Mouse (Mus musculus): Measurements from ENCODE around the gene Fhl3. TPM values are rescaled to one million over a fixed set of nuclear protein-coding genes. Genes with fewer than 3 reads are reported as not detected.

Fhl3 gene
- polyA plus RNA-seq, 1 experiment from 2014 or later: 2.2 TPM

DNA sequence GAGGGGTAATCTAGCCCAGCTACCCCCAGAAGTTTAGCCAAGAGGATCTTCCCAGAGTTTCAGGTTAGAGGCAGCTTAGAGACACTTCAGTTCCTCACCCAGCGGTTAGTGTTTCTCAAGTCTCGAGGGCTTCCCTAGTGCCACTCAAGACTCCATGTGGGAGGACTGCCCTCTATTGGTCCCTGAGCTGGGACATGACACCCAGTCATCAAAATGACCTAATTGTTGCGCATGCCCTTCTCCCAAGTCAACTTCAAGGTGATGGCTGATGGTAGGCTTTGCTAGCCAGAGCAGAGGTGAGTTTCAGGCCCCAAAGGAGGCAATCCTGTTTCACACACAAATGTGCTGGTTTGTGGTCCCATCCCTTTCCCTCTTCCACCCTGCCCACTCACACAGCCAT is 37.5 kb upstream of the Fhl3 start:
- ATAC-seq (ENCODE audit: low FRiP score): no peak
- no peak overlapping the region for H3K4me2 ChIP-seq (replicated peaks)
- no peak overlapping the region for H3K9ac ChIP-seq
- no peak overlapping the region for H3K27ac ChIP-seq
- H3K36me3 ChIP-seq (replicated peaks; ENCODE audit: control insufficient read depth, insufficient read depth): no peaks in the 10 kb centered on the region
- peaks cover 23% of the 10 kb centered on the region for H3K4me1 ChIP-seq (replicated peaks; ENCODE audit: control insufficient read depth, insufficient read depth, low read length)
- peaks cover 76% of the 10 kb centered on the region for H3K27me3 ChIP-seq (ENCODE audit: control insufficient read depth, insufficient read depth, low read length)
- no peaks in the 10 kb centered on the region for H3K9me3 ChIP-seq (ENCODE audit: control insufficient read depth, low read length)
- 51% methylated on average over 3 of the region's 3 CpGs for WGBS
- H3K4me3 ChIP-seq (replicated peaks; ENCODE audit: low read length): no peak overlapping the region
- DNase-seq (ENCODE audit: low spot score): no peak

DNA sequence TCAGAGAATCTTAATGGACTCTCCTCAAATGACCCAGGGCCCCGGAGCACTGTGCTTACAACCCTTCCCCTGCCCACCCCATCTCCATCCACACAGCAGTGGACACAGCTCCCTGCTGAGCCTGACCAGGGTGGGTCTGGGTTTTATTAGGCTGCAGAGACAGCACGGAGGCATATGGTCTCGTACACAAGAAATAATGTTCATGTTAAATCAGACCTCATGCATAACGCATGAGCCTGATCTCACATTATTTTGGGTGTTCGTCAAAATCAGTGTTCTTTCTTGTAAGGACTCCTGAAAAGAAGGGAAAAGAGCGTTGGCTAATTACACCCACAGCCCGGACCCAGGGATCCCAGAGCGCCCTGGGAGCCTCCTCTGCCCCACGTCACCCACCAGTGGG is 36.3 kb upstream of the Fhl3 start:
- H3K27ac ChIP-seq: no peak overlapping the region
- H3K27me3 ChIP-seq (ENCODE audit: control insufficient read depth, insufficient read depth, low read length): peaks cover 64% of the 10 kb centered on the region
- DNase-seq (ENCODE audit: low spot score) (no peak), ATAC-seq (ENCODE audit: low FRiP score) (no peak)
- no peak overlapping the region for H3K4me3 ChIP-seq (replicated peaks; ENCODE audit: low read length)
- WGBS: 45% methylated on average over 9 of the region's 9 CpGs
- no peak overlapping the region for H3K9ac ChIP-seq
- no peak overlapping the region for H3K4me2 ChIP-seq (replicated peaks)
- no peaks in the 10 kb centered on the region for H3K9me3 ChIP-seq (ENCODE audit: control insufficient read depth, low read length)
- H3K4me1 ChIP-seq (replicated peaks; ENCODE audit: control insufficient read depth, insufficient read depth, low read length): peaks cover 18% of the 10 kb centered on the region
- H3K36me3 ChIP-seq (replicated peaks; ENCODE audit: control insufficient read depth, insufficient read depth): no peaks in the 10 kb centered on the region

DNA sequence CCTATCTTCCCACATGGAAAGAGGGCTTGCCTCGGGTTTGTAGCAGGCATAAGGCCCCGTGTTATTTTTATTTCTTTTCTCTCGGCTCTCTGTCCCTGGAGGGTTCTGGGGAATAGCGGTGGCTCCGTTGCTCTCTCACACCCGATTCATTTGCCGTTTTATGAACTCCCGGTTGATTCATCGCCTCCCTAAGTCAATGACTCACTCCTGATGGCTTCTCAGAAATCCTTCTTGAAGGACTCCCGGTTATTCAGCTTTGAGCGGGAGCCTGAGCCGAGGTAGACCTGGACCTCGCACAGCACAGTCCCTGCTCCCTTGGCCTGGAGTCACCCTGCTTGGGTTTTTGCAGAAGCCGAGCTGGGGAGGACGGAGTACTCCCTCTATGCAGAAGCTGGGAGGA is 35.9 kb upstream of the Fhl3 start:
- WGBS: 53% methylated on average over 15 of the region's 15 CpGs
- Histone ChIP-seq H3K36me3 (replicated peaks; ENCODE audit: control insufficient read depth, insufficient read depth) (no peaks in the 10 kb centered on the region), H3K27me3 (ENCODE audit: control insufficient read depth, insufficient read depth, low read length) (peaks cover 60% of the 10 kb centered on the region), H3K4me1 (replicated peaks; ENCODE audit: control insufficient read depth, insufficient read depth, low read length) (peaks cover 14% of the 10 kb centered on the region), H3K9ac (no peak overlapping the region), H3K4me2 (replicated peaks) (no peak overlapping the region), H3K4me3 (replicated peaks; ENCODE audit: low read length) (no peak overlapping the region), H3K27ac (no peak overlapping the region), H3K9me3 (ENCODE audit: control insufficient read depth, low read length) (no peaks in the 10 kb centered on the region)
- ATAC-seq (ENCODE audit: low FRiP score) (no peak), DNase-seq (ENCODE audit: low spot score) (no peak)

DNA sequence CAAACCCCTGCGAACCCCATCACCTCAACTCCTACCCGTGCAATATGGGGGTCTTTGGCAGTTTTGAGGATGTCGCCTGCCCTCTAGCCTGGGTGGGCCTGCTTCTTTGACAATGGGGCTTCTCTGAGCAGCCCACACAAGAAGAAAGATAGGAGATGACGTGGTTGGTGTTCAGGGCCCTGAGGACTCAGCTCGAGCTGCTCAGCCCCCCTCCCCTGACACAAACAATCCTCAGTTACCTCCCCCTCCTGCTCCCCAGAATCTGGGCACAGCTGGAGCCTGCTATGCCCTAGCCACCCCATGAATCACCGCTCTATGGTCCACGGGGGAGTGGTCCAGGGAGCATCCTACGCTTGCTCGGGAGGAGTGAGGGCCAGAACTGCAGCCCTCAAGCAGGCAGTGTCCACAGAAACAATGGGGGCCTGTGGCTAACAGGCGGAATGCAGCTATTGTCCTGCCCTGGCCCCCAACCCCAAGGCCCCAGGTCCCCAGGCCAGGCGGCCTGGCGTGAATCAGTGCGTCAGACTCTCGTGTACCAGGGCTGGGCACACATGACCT is 32.9 kb upstream of the Fhl3 start:
- no peak overlapping the region for H3K4me3 ChIP-seq (replicated peaks; ENCODE audit: low read length)
- 16% methylated on average over 14 of the region's 14 CpGs for WGBS
- H3K9me3 ChIP-seq (ENCODE audit: control insufficient read depth, low read length): no peaks in the 10 kb centered on the region
- no peaks in the 10 kb centered on the region for H3K36me3 ChIP-seq (replicated peaks; ENCODE audit: control insufficient read depth, insufficient read depth)
- peaks cover 34% of the 10 kb centered on the region for H3K27me3 ChIP-seq (ENCODE audit: control insufficient read depth, insufficient read depth, low read length)
- 0 out of 2 replicates have a peak overlapping the region, but pooled peaks have one; percentile 10 for H3K9ac ChIP-seq
- DNase-seq (ENCODE audit: low spot score) (no peak), ATAC-seq (ENCODE audit: low FRiP score) (no peak)
- H3K4me1 ChIP-seq (replicated peaks; ENCODE audit: control insufficient read depth, insufficient read depth, low read length): peaks cover 26% of the 10 kb centered on the region
- no peak overlapping the region; the same call in 1 of the 2 replicates for H3K4me2 ChIP-seq (replicated peaks)
- no peak overlapping the region for H3K27ac ChIP-seq

DNA sequence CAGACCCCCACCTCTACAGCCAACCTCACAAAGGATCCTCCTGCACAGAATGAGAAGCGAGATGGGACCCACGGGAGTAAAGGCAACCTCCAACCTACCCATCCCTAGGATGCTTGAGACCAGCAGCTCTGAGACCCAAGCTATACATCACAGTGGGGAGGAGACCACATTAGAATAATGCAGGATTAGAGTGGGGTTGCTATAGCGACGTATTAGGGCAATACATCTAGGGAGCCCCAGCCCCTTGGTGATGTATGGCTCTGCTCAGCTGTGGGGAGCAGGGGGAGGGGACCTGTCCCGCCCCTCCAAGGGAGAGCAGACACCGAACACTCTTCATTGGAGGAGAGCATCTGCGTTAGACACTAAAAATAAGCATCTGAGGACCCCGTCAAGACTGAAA is 32.4 kb upstream of the Fhl3 start:
- H3K27me3 ChIP-seq (ENCODE audit: control insufficient read depth, insufficient read depth, low read length): peaks cover 28% of the 10 kb centered on the region; the same call in 1 of the 2 replicates
- no peak overlapping the region; the same call in 1 of the 2 replicates for H3K4me2 ChIP-seq (replicated peaks)
- 0 out of 2 replicates have a peak overlapping the region, but pooled peaks have one; percentile 10 for H3K9ac ChIP-seq
- 2% methylated on average over 8 of the region's 8 CpGs for WGBS
- no peaks in the 10 kb centered on the region for H3K36me3 ChIP-seq (replicated peaks; ENCODE audit: control insufficient read depth, insufficient read depth)
- H3K9me3 ChIP-seq (ENCODE audit: control insufficient read depth, low read length): no peaks in the 10 kb centered on the region
- H3K4me1 ChIP-seq (replicated peaks; ENCODE audit: control insufficient read depth, insufficient read depth, low read length): peaks cover 32% of the 10 kb centered on the region
- H3K4me3 ChIP-seq (replicated peaks; ENCODE audit: low read length): no peak overlapping the region
- no peak overlapping the region for H3K27ac ChIP-seq
- no peak for DNase-seq (ENCODE audit: low spot score)
- peak; percentile 28; the same call in 1 of the 2 replicates for ATAC-seq (ENCODE audit: low FRiP score)

DNA sequence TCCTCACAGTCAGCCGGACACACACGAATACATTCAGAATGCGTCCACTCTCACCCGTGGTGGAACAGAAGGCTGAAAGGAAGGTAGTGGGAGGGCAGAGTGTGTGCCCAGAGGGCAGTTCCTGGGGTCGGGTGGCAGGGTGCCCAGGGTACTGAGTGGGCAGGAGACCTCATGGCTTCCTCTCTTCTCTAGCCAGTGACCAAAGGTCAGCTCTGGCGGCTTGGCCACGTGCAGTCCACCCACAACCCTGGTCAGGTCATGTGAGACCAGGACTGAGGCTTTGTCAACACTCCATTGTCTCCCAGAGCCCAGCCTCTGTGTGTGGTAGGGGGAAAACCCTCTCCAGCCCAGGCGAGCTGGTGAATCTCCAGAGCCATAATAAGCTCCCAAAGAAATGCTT is 30.3 kb upstream of the Fhl3 start:
- H3K4me1 ChIP-seq (replicated peaks; ENCODE audit: control insufficient read depth, insufficient read depth, low read length): peaks cover 47% of the 10 kb centered on the region
- DNase-seq (ENCODE audit: low spot score): no peak
- H3K4me2 ChIP-seq (replicated peaks): no peak overlapping the region
- H3K9ac ChIP-seq: no peak overlapping the region
- H3K27ac ChIP-seq: no peak overlapping the region
- 55% methylated on average over 8 of the region's 8 CpGs for WGBS
- no peak for ATAC-seq (ENCODE audit: low FRiP score)
- no peaks in the 10 kb centered on the region for H3K36me3 ChIP-seq (replicated peaks; ENCODE audit: control insufficient read depth, insufficient read depth)
- H3K27me3 ChIP-seq (ENCODE audit: control insufficient read depth, insufficient read depth, low read length): peaks cover 20% of the 10 kb centered on the region; the same call in 1 of the 2 replicates
- no peaks in the 10 kb centered on the region for H3K9me3 ChIP-seq (ENCODE audit: control insufficient read depth, low read length)
- no peak overlapping the region for H3K4me3 ChIP-seq (replicated peaks; ENCODE audit: low read length)

GRCm38 (mm10) chr4:124671583-124671982 is 28.9 kb upstream of the Fhl3 start:
- no peak overlapping the region for H3K9ac ChIP-seq
- no peaks in the 10 kb centered on the region for H3K9me3 ChIP-seq (ENCODE audit: control insufficient read depth, low read length)
- peaks cover 8% of the 10 kb centered on the region; the same call in 1 of the 2 replicates for H3K27me3 ChIP-seq (ENCODE audit: control insufficient read depth, insufficient read depth, low read length)
- DNase-seq (ENCODE audit: low spot score) (no peak), ATAC-seq (ENCODE audit: low FRiP score) (no peak)
- 35% methylated on average over 7 of the region's 7 CpGs for WGBS
- H3K4me1 ChIP-seq (replicated peaks; ENCODE audit: control insufficient read depth, insufficient read depth, low read length): peaks cover 47% of the 10 kb centered on the region
- H3K36me3 ChIP-seq (replicated peaks; ENCODE audit: control insufficient read depth, insufficient read depth): 0 out of 2 replicates have a peak, but pooled peaks cover 4% of the 10 kb centered on the region
- no peak overlapping the region for H3K4me3 ChIP-seq (replicated peaks; ENCODE audit: low read length)
- H3K27ac ChIP-seq: no peak overlapping the region
- H3K4me2 ChIP-seq (replicated peaks): no peak overlapping the region; the same call in 1 of the 2 replicates

GRCm38 (mm10) chr4:124672347-124673320 is 27.9 kb upstream of the Fhl3 start:
- H3K27me3 ChIP-seq (ENCODE audit: control insufficient read depth, insufficient read depth, low read length): no peaks in the 10 kb centered on the region; the same call in 1 of the 2 replicates
- H3K9ac ChIP-seq: 0 out of 2 replicates have a peak overlapping the region, but pooled peaks have one; percentile 9
- peaks cover 8% of the 10 kb centered on the region for H3K36me3 ChIP-seq (replicated peaks; ENCODE audit: control insufficient read depth, insufficient read depth)
- peaks cover 42% of the 10 kb centered on the region for H3K4me1 ChIP-seq (replicated peaks; ENCODE audit: control insufficient read depth, insufficient read depth, low read length)
- WGBS: 1% methylated on average over 25 of the region's 31 CpGs
- no peaks in the 10 kb centered on the region for H3K9me3 ChIP-seq (ENCODE audit: control insufficient read depth, low read length)
- peak overlapping the region; percentile 55; the same call in 1 of the 2 replicates for H3K27ac ChIP-seq
- peak overlapping the region; percentile 5; the same call in 1 of the 2 replicates for H3K4me3 ChIP-seq (replicated peaks; ENCODE audit: low read length)
- peak; percentile 78 for DNase-seq (ENCODE audit: low spot score)
- ATAC-seq (ENCODE audit: low FRiP score): peak; percentile 64
- peak overlapping the region; percentile 42 for H3K4me2 ChIP-seq (replicated peaks)

- no peak for ATAC-seq (ENCODE audit: low FRiP score)
- Histone ChIP-seq H3K9ac (no peak overlapping the region), H3K36me3 (replicated peaks; ENCODE audit: control insufficient read depth, insufficient read depth) (peaks cover 25% of the 10 kb centered on the region), H3K4me1 (replicated peaks; ENCODE audit: control insufficient read depth, insufficient read depth, low read length) (peaks cover 34% of the 10 kb centered on the region), H3K27me3 (ENCODE audit: control insufficient read depth, insufficient read depth, low read length) (no peaks in the 10 kb centered on the region; the same call in 1 of the 2 replicates), H3K9me3 (ENCODE audit: control insufficient read depth, low read length) (no peaks in the 10 kb centered on the region), H3K4me2 (replicated peaks) (no peak overlapping the region), H3K27ac (no peak overlapping the region), H3K4me3 (replicated peaks; ENCODE audit: low read length) (no peak overlapping the region)
- no peak for DNase-seq (ENCODE audit: low spot score)
- 37% methylated on average over 17 of the region's 17 CpGs for WGBS
These were observed 26.0 kb upstream of the Fhl3 start for GRCm38 (mm10) chr4:124674334-124675032.
